Mouse (Mus musculus) forelimb bud, embryonic 11.5 days (tissue): Measurements from ENCODE around the gene Fam166a.

Experiments
- DNase-seq: peaks from one replicate; pipeline ENCODE4 v3.0.0-alpha.2; 2012; ENCODE audit warnings: low read depth, low spot score

The Fam166a gene

GRCm38 (mm10) chr2:25218445-25218844 is at the start of gene Fam166a:
Fam166a (plus strand) TSS chr2:25218745.
- no peak for DNase-seq

DNA sequence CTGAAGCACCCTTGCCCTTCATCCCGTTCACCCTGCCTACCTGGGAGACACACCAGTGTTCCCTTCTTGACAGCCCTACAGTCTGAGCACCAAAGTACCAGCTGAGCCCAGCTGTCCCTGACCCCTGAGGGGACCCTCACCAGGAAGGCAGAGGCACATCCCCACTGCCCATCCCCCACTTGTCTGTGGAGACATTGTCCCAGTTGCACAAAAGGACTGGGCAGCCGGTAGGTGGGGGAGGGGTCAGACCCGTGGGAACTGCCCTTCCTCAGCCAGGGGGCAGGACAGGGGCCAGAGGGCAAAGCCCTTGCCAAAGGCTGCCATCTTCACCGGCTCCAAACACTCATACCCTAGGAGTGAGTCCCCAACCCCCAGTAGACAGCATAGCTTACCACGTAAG is 48.8 kb upstream of the Fam166a start:
- no peak for DNase-seq

DNA sequence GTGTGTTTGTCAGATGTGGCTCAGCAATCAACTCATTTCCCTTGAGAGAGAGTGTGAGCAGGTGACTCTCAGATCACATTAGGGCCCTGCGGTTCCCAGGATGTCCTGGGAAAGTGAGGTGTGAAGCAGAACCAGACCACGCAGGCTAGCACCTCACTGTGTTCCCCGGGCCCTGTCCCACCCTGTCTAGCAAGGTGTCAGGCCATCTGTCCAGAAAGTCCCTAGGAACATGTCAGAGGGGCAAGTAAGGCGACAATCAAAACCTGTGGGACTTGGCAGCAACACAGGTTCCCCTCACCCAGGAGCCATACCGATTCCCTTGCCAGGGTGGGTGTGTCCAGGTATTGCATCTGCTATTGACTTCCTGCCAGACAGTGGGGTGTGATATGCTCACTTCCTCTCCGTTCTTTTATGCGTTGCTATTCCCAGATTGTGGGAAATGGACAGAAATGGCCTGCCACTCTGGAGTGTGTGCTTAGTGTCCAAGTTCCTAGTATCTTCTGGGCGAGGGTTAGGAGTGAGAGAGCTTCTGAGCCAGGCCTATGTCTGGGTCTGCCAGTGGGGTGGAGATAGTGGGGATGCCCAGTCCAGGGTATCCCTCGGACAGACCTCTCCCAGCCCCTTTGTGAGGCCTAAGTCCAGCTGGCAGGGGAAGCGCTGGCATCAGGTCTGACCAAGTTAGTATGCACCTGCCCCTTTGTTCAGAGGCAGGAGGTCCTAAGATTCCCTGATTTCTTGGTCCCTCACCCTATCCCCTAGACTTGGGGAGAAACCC is 48.0 kb upstream of the Fam166a start:
- no peak for DNase-seq

DNA sequence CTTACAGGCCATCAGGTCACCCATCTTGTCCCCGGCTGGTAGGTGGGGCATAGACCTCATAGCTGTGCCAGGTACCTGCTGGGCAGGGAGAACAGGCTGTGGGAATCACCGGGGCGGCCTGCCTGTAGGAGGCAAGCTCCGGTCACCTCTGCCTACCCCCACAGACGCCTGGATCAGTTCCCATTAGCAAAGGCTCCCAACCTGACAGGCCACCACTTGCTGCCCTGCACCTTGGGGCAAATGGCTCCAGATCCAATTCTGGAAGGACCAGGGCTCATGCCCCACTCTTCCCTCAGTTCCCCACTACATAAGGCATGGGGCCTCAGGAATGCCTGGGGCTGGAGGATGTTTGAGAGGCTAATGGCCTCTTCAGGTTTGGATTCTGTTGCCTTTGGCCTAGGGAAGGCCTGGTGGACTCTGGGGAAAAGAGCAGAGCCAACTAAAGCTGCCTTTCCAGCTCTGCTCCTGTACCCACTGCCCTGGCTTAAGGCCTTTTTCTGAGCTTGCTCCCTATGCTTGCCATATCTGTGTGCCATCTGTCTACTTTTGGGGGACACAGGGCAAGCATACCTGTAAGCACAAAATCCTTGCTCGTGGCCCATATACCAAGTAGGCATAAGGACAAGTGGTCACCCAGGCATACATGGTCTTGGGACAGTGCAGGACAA is 47.3 kb upstream of the Fam166a start:
- DNase-seq = no peak

GRCm38 (mm10) chr2:25171769-25172153 is 46.8 kb upstream of the Fam166a start:
- no peak for DNase-seq

DNA sequence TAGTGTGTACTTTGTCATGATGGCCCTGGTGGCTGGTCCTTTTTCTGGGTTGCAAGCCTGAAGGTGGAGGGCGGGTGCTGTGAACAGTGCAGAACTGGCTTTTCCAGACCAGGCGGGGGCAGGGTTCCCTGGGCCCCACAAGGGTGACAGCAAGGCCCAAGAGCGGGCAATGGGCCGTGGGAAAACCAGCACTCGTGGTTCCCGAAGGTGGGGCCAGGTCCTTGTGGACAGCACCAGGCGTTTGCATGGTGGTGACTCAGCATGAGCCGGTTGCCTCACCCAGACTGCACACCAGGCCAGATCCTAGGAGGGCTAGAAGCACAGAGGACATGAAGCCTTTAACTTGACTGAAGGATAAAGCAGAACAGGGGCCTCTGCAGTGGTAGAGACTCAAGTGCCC is 45.9 kb upstream of the Fam166a start:
- DNase-seq = no peak

GRCm38 (mm10) chr2:25173821-25174220 is 44.7 kb upstream of the Fam166a start:
- no peak for DNase-seq

DNA sequence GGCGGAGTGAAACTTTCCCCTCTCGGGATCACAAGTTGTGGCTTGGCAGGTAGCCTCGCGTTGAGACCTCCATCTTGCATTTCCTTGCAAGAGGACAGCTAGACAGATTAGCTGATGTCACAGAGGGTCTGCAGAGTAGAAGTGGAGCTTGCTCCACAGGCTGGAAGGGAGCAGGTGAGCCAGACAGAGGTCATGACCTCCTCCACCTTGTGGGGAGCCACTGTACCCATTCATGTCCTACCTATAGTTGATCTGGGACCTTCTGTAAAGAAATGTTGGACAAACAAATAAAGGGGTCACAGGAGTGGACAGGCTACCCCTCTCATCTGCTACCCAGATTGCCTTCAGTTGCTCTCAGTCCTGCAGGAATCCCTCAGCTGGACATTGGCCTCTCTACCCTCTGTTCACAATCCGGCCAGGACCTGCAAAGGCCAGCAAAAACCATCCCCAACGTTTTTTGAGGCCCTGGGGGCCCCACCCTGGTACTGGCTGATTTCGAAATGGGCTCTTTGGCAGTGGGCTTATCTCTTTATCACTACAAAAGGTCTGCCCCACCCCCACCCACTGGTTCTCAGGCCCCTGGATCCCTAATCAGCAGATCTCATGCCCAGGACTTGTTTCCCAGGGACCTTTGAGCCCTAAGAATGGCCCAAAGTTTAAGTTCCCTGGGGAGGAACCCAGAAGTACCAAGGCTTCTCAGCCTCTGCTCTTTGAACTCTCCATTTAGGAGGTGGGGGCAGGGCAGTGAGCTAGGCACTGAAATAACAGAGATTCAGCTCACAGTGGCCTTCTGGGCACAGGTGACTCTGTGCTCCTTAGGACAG is 43.5 kb upstream of the Fam166a start:
- DNase-seq = no peak

- DNase-seq = no peak
These were observed 42.9 kb upstream of the Fam166a start for GRCm38 (mm10) chr2:25175690-25176078.

GRCm38 (mm10) chr2:25176573-25176972 is 42.0 kb upstream of the Fam166a start:
- no peak for DNase-seq

DNA sequence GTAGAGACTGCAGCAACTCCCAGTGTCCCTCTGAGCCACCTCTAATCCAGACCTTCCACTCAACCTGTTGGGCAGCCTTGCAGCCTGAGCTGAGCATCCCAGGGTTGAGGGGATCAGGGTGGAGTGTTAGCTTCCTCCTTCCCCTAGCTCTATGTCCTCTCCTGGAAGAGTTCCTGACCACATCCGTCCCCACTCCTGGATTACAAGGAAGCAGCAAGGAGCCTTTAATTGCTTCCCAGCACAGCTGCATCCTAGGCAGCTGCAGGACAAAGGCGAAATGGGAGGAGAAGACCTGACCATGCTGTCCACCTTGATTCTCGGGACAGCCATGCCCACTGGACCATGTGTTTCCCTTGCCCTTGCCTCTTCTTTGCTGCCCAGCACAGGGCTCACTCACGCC is 41.5 kb upstream of the Fam166a start:
- DNase-seq = no peak

DNA sequence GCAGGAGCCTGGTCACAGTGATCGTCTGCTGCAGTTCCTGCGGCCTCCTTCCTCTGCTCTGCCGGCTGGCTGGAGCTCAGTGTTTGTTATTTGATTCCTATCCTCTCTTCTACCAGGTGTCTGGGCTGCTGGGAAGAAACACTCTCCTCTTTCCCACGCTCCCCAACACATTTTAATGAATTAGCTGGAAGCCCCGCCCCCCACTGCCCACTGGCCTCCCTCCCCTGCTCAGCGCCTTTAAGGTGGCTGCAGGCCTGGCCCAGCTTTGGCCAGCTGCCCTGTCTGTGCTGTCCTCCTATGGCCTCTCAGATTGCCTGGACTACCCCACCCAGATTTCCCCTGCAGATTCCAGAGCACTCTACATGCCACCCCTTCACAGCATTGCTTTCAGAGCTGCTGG is 40.9 kb upstream of the Fam166a start:
- DNase-seq = peak; percentile 60

DNA sequence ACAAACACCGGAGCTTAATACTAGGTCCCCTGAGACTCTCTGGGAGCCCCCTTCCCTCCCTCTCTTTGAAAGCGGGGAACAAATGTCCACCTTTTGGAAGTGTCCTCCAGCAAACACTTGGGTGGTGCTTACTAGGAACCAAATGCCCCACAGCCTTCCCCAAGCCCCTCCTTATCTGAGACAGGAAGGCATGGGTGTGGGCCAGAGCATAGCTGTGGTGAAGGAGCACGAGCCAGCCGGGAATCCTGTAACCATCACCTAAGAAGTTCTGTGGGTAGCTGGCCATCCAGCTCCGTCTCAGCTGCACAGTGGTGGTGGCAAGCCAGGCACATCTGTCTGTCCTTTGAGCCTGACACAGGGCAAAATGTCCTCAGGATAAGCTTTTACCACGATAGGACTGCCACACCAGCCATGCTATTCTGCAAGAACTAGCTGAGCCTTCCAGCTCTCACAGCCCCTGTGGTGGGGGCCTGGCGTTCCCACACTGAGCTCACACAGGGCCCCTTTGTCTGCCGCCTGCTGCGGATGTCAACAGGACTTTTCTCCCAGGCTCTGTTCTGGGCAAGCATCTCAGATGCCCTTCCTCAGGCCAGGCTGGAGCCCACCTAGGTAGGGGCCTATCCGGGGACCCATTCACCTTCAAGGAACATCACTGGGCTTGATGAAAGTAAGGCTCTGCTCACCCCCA is 40.1 kb upstream of the Fam166a start:
- DNase-seq = no peak

DNA sequence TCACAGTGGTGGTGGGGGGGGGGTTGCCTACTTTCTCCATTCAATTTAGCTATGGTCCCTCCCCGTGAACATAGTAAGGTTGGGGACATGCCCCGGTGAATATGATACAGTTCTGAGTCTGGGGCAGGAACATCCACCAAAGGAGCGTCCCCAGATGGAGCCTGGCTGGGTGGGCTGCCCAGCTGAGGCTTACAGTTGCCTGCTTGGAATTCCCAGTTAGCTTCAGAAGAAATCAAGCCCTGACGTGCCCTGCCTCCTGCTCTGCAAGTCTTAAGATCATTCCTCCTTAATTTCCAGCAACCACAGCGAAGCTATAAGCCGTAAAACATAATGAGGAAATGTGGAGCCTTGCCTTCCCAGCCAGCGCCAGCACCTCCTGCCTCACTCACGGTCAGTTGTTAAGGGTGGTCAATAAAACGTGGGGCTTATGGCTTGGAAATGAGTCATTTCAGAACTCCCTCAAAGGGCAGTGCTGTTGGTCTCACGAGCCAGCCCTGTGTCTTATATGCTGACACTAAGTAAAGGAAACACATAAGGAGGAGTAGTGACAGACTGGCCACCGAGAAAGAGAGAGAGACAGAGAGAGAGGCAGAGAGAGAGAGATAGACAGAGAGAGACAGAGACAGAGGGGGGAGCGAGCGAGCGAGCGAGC is 38.9 kb upstream of the Fam166a start:
- peak; percentile 62 for DNase-seq

- DNase-seq = peak; percentile 85
These were observed 38.1 kb upstream of the Fam166a start, which contains the start of gene Nrarp for GRCm38 (mm10) chr2:25180478-25180903. Nrarp (plus strand) TSS chr2:25180758.

DNA sequence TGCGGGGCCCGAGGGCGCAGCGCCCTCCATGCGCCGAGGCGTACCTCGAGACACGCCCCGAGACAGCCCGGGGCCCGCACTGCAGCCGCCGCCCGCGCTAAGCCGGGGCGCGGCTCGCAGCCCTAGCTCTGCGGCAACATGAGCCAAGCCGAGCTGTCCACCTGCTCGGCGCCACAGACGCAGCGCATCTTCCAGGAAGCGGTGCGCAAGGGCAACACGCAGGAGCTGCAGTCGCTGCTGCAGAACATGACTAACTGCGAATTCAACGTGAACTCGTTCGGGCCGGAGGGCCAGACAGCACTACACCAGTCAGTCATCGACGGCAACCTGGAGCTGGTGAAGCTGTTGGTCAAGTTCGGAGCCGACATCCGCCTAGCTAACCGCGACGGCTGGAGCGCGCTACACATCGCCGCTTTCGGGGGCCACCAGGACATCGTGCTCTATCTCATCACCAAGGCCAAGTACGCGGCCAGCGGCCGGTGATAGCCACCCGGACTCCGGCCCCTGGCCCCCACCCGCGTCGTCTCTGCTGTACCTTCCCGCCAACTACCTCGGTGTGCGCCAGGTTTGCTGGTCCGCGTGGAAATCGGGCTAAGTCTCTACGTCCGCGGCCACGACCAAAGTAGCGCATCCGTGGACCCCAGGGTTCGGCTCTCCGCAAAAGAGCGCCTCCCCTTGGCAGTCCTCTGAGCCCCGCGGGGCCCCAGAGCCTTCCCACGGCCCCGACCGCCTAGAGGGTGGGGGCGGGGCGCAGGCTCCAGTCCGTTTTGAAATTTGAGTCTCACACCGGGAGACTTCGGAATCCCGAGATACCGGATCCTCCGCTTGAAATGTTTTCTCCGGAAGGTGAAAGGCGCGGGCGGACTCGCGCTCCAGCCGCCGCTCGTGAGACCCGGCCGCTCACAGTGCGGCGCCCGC is 37.3 kb upstream of the Fam166a start:
- peak; percentile 38 for DNase-seq

- DNase-seq = no peak
These were observed 36.6 kb upstream of the Fam166a start for GRCm38 (mm10) chr2:25181891-25182397.

- no peak for DNase-seq
These were observed 35.9 kb upstream of the Fam166a start for GRCm38 (mm10) chr2:25182664-25183063.

DNA sequence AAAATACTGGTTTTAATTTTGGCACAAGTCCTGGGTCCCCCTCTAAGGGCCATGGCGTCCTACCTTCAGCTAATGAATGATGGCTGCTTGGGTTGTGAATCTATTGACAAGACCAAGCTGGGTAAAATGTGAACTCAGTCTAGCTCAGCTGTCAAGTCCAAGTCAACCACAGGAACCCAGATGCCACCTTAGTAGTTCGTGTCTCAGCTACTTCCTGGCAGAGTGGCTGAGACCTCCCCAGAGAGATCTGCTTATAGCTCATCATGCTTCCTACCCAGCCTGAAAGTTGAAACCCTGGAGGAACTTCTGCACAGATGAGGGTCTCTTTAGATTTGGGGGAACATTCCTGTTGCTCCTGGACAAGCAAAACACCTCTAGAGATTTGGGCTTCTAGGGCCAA is 35.2 kb upstream of the Fam166a start:
- no peak for DNase-seq

GRCm38 (mm10) chr2:25184496-25184895 is 34.0 kb upstream of the Fam166a start:
- DNase-seq = no peak
